Mouse (Mus musculus) small intestine, adult 2 months (tissue): ENCODE data around the gene Lrrc1. TPM values are rescaled to one million over a fixed set of nuclear protein-coding genes. Genes with fewer than 3 reads are reported as not detected.

Experiments
- H3K27ac ChIP-seq: fragments of 200-500 bp; 2 replicates; pipeline ENCODE4 v1.5.1; 2012; ENCODE audit warnings: low read depth, low read length, control low read depth, inconsistent platforms; ENCODE audit not compliant: insufficient read depth
- H3K27me3 ChIP-seq: fragments of 200-500 bp; 2 replicates; pipeline ENCODE4 v1.6.1; 2012; ENCODE audit warnings: mild to moderate bottlenecking, moderate library complexity, low read length, inconsistent platforms; ENCODE audit not compliant: control insufficient read depth, insufficient read depth
- H3K36me3 ChIP-seq: fragments of 200-500 bp; 2 replicates; pipeline ENCODE4 v1.6.1; 2012; ENCODE audit warnings: mild to moderate bottlenecking, low read length, control low read depth, inconsistent platforms; ENCODE audit not compliant: control insufficient read depth, insufficient read depth
- H3K4me1 ChIP-seq: fragments of 200-500 bp; 2 replicates; pipeline ENCODE4 v1.6.1; 2012; ENCODE audit warnings: low read length, inconsistent platforms, mixed read lengths; ENCODE audit not compliant: control insufficient read depth, insufficient read depth, insufficient read length
- H3K4me3 ChIP-seq: fragments of 200-500 bp; 2 replicates; pipeline ENCODE4 v1.5.1; 2012; ENCODE audit warnings: low read depth, mild to moderate bottlenecking, control low read depth, inconsistent platforms, low read length, moderate library complexity
- CTCF ChIP-seq: fragments of 200-500 bp; IDR thresholded peaks from 2 replicates; pipeline ENCODE4 v1.5.1; 2012; ENCODE audit warnings: low read depth, mild to moderate bottlenecking, control low read depth, inconsistent platforms, low read length, moderate library complexity, mixed read lengths; ENCODE audit not compliant: insufficient replicate concordance, insufficient read length; ENCODE audit errors: extremely low read depth
- POLR2A ChIP-seq: fragments of 200-500 bp; IDR thresholded peaks from 2 replicates; pipeline ENCODE4 v1.6.1; 2012; ENCODE audit warnings: low read depth, mild to moderate bottlenecking, control low read depth, inconsistent platforms, low read length, moderate library complexity
- WGBS: fragments of 180-500 bp; shearing (Covaris S2); methylation state at CpG from one replicate; pipeline ENCODE4 v1.1.7; 2018; 5-methylcytosine and 5-hydroxymethylcytosine counted together
- polyA plus RNA-seq: library from polyadenylated mRNA; depleted of rRNA; stranded (reverse); fragments of >200 nt; gene quantifications from 2 replicates; pipeline ENCODE4 v1.2.3, GENCODE M21; 2012; rRNA removed

Gene Lrrc1
- polyA plus RNA-seq, result 53.3 and 112 TPM in 2 replicates

DNA sequence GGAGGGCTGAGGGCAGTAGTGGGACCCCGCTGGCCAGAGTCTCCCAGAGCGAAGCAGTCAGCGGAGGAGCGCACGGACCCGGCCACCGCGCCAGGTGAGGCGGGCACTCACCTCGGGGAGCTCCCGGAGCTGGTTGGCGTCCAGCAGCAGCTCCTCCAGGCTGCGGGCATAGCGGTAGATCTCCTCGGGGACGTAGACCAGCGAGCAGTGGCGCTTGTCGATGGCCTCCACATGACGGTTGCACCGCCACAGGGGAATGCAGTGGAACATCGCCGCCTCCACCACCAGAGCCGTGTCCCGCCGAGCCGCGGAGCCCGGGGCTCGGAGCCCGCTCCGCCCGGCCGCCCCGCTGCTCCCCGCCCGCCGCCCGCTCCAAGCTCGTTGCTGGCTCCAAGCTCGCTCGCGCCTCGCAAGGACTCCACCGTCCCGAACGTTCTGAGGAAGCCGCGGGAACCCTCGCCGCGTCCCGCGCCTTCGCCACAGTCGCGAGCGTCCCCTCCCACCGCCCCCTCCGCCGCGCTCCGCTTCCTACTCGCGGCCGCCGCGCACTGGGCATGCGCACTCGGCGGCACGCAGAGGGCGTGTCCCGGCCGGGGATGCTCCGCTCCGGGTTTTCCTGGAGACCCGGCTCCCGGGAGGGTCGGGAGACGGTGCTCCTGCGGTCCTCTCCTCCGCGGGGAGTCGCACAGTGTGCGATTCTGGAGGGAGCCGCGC lies at the start of gene Lrrc1:
Gene Lrrc1 (minus strand): TSS at position 517 of the 714 bp plus-strand sequence.
- peak; percentile 82 for TF ChIP-seq POLR2A
- TF ChIP-seq CTCF, result no peak

DNA sequence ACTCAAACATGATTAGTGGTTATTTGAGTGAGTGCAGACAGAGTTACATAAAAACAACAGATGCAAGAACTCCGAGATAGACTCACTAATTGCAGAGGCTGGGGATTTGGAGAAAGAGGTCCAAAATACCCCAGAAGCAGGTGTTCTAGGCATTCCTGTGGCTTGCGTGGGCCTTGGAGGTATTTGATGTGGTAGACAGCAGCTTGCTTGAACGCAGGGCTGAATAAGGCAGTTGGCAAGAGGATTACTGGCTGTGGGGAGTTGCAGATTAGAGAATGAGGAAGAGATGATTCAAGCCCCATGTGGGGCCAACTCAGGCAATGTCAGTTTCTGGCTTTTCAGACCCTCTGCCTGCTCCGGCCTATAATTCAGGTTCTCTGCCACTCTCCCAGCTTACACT lies 47.8 kb upstream of the Lrrc1 start:
- 68% methylated on average over 4 of the region's 4 CpGs for WGBS
- Histone ChIP-seq H3K27me3 (no peaks in the 10 kb centered on the region), H3K36me3 (no peaks in the 10 kb centered on the region), H3K4me3 (no peak overlapping the region), H3K4me1 (no peaks in the 10 kb centered on the region), H3K27ac (no peak overlapping the region)
- no peak for TF ChIP-seq POLR2A
- no peak for TF ChIP-seq CTCF

More for the DNA sequence above, at the start of gene Lrrc1:
- WGBS, result under 1% methylated on average over 87 of the region's 88 CpGs
- Histone ChIP-seq H3K4me1 (peaks cover 15% of the 10 kb centered on the region), H3K4me3 (peak within 1 kb of the TSS; percentile 78), H3K27me3 (no peaks in the 10 kb centered on the region), H3K36me3 (no peaks in the 10 kb centered on the region), H3K27ac (peak within 1 kb of the TSS; percentile 71)

DNA sequence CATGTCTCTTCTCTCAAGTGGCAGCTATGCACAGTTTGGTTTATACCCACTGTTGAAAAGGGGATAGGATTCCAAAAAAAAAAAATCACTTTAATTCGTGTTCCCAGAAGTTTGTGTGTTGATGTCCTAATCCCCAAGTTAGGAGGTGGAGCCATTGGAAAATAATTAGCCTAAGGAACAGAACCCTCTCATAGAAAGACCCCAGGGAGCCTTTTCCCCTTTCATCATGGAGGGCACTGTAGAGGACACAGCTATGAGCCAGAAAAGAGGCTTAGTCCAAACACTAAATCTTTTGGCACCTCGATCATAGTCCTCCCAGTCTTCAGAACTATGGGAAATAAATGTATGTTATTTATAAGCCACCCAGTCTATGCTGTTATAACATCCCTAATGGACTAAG lies 44.8 kb upstream of the Lrrc1 start:
- Histone ChIP-seq H3K4me3 (no peak overlapping the region), H3K36me3 (no peaks in the 10 kb centered on the region), H3K4me1 (no peaks in the 10 kb centered on the region), H3K27ac (no peak overlapping the region), H3K27me3 (no peaks in the 10 kb centered on the region)
- 51% methylated on average over 2 of the region's 2 CpGs for WGBS
- TF ChIP-seq POLR2A (no peak), CTCF (no peak)

DNA sequence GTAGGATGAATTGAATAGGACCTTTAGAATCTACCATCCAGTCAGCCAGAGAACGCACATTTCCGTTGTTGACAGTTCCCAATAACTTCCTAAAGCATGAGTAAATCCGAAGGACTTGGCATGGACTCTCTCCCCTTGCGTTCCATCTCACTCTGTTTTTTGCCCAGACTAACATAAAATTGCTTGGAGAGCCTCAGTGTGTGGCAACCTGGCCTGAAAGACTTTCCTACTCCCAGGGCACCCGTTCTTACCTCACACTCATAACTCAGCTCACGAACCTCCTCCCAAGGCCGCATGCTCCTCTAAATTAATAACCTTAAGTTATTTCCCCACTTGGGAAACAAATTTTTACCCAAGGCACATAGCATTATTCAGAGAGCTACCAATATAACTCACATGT lies 42.9 kb upstream of the Lrrc1 start:
- no peak overlapping the region for H3K4me3 ChIP-seq
- peaks cover 4% of the 10 kb centered on the region; the same call in 1 of the 2 replicates for H3K4me1 ChIP-seq
- H3K27me3 ChIP-seq, result no peaks in the 10 kb centered on the region
- TF ChIP-seq CTCF (no peak), POLR2A (no peak)
- 91% methylated on average over 7 of the region's 7 CpGs for WGBS
- H3K27ac ChIP-seq, result no peak overlapping the region
- no peaks in the 10 kb centered on the region for H3K36me3 ChIP-seq

DNA sequence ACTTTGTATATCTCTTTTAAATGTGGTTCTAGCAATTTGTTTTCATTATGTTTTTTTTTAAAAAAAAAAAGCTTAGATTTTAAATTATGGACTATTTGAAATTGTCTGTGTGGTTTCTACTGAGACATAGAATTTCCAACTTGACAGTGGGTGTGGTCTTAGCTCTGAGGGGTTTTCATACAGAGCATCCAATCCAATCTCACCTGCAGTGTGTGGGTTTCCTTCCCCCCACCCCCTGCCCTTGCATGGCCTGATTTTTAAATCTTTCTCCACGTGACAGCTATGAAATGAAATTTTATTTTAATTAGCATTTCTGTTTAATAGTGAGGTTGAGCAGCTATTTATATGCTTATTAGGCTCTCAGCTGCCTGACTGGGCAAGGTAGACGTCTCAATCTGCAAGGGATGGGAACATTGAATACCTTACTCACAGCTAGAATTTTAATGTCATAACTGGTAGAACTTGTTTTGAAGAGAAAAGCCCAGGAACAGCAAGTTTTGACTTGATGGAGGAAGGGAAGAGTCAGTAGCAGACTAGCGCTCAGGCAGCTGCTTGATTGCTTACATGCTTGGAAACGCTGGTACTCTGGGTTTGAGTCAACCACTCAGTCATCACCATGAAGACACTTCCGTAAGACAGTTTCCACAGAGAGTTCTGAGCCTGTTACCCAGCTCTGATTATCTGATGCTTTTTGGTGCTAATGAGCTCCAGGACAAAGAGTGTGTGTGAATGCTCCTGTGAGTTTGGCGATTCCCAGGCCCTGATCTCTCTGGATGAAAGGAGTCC lies 42.3 kb upstream of the Lrrc1 start:
- WGBS, result 76% methylated on average over 6 of the region's 6 CpGs
- no peak overlapping the region for H3K27ac ChIP-seq
- TF ChIP-seq POLR2A (no peak), CTCF (no peak)
- H3K4me3 ChIP-seq, result no peak overlapping the region
- no peaks in the 10 kb centered on the region for H3K36me3 ChIP-seq
- peaks cover 4% of the 10 kb centered on the region; the same call in 1 of the 2 replicates for H3K4me1 ChIP-seq
- no peaks in the 10 kb centered on the region for H3K27me3 ChIP-seq

DNA sequence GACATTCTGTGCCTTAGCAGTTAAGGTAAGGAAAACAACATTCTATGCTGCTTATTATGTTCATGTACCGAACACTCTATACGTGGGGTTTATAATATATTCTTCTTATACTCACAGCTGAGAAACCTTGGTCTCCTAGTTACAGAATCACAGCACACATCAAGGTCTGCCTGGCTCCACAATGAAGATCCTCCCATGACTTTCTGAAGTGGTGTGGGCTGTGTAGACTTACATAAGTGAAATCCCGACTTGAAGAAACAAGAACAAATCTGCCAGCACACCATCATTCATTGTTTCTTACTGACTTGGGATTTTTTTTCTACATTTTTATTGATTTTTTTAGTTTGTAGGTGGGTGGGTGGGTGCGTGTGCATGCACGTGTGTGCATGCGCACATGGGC lies 40.1 kb upstream of the Lrrc1 start:
- H3K4me1 ChIP-seq, result peaks cover 4% of the 10 kb centered on the region; the same call in 1 of the 2 replicates
- no peak overlapping the region for H3K27ac ChIP-seq
- 91% methylated on average over 6 of the region's 6 CpGs for WGBS
- TF ChIP-seq CTCF (no peak), POLR2A (no peak)
- H3K27me3 ChIP-seq, result no peaks in the 10 kb centered on the region
- no peaks in the 10 kb centered on the region for H3K36me3 ChIP-seq
- no peak overlapping the region for H3K4me3 ChIP-seq

DNA sequence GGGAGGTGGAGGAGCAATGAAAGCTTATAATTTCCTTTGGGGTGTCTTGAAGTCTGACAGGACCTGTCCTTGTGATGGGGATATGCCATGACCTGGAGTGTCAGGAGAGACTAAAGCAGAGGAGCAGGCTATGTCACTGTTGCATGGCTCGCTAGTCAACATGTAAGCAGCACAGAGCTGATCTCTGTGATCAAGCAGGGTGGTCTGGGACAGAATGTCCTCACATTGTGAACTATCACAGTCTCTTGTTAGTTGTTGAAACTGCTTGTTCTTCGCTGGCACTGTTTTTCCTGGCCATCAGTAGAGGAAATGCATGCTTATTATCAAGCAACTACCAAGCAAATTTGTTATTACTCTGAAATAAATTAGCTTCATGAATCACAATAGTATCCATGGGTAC lies 38.6 kb upstream of the Lrrc1 start:
- WGBS, result 83% methylated on average over 2 of the region's 2 CpGs
- no peaks in the 10 kb centered on the region; the same call in 1 of the 2 replicates for H3K27me3 ChIP-seq
- peaks cover 4% of the 10 kb centered on the region; the same call in 1 of the 2 replicates for H3K4me1 ChIP-seq
- no peak overlapping the region for H3K4me3 ChIP-seq
- no peak overlapping the region for H3K27ac ChIP-seq
- H3K36me3 ChIP-seq, result no peaks in the 10 kb centered on the region
- no peak for TF ChIP-seq CTCF
- TF ChIP-seq POLR2A, result no peak
